Mouse (Mus musculus): ENCODE data around the gene Olfr1167. TPM values are rescaled to one million over a fixed set of nuclear protein-coding genes. Genes with fewer than 3 reads are reported as not detected.
"Not testable (repeated sequence)": the region's sequence is repeated elsewhere in the genome, so short reads cannot be mapped to it uniquely, and the experiment has no call there.

Gene Olfr1167
- total RNA-seq (2012; rRNA removed), result not detected in 2 replicates

DNA sequence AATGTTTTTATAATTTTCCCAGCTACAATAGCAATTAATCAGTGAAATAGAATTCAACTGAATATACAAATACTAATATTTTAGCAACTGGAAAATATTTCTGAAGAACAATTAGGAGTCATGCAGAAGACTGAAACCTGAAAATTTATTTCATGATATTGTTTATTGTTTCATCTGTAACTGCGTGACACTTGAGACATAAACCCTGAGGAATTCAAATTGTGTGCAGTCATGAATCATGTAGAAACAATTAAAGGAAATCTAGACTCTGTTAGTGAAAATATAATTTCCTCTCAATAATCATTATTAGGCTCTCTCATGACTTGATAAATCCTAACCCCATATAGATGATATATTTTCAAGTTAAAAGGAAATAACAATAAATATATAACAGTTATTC, at the start of gene Olfr1167:
Gene Olfr1167, minus strand, starts transcription at position 101 of the 400 bp plus-strand sequence.
- H3K27ac ChIP-seq (ENCODE audit: insufficient read depth, low read depth, low read length, poor library complexity, severe bottlenecking); H3K9me3 ChIP-seq (ENCODE audit: control insufficient read depth, insufficient read depth, low read depth, low read length); H3K4me1 ChIP-seq (ENCODE audit: control insufficient read depth in 2 of 2, insufficient read depth in 2 of 2, low read length in 2 of 2, poor library complexity in 1 of 2); DNase-seq (ENCODE audit: low read depth, low spot score); H3K9ac ChIP-seq (ENCODE audit: insufficient read depth, low read depth, low read length, poor library complexity, severe bottlenecking); H3K4me3 ChIP-seq (ENCODE audit: insufficient read depth in 1 of 2, low read depth in 1 of 2, low read length in 2 of 2, poor library complexity in 1 of 2, severe bottlenecking in 1 of 2); H3K36me3 ChIP-seq (ENCODE audit: control insufficient read depth, insufficient read depth, low read length, poor library complexity, severe bottlenecking); in situ Hi-C loops (cut with MboI; ENCODE audit: low sequenced_read_pairs in 2 of 2, unreplicated experiment in 2 of 2): not testable (repeated sequence)

DNA sequence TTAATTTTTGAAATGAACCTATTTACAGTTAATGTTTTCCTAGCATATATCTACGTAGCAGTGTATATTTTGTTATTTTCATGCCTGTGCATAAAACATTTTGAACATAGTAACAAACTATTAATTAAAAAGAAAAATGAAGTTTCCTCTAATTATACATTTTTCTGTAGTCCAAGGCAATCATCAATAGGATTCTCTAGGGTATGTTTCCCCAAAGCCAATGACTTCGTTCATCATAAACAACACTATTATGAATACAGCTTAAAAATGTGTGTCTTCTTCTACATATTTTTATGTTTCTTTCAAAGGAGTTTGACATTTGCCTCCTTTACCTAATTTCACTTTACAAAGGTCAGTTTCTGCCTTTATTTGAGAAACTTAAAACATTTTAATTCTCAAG, 26.6 kb upstream of the Olfr1167 start, which contains the start of gene Olfr1168:
Gene Olfr1168, plus strand, starts transcription at position 301 of the 400 bp plus-strand sequence.
- H3K9me3 ChIP-seq (ENCODE audit: control insufficient read depth, insufficient read depth, low read depth, low read length), result no peaks in the 10 kb centered on the region
- no peak for TF ChIP-seq ZC3H11A (IDR thresholded peaks at IDR 0.05; ENCODE audit: borderline replicate concordance, low read depth, low read length)
- no peak for TF ChIP-seq CHD2 (IDR thresholded peaks at IDR 0.05; ENCODE audit: low read depth, low read length)
- no peak for TF ChIP-seq ZNF384 (IDR thresholded peaks at IDR 0.05; ENCODE audit: low read depth, low read length)
- no peak for TF ChIP-seq MAFK (IDR thresholded peaks at IDR 0.05; ENCODE audit: insufficient read depth, low read depth, low read length)
- no peak for TF ChIP-seq HCFC1 (IDR thresholded peaks at IDR 0.05; ENCODE audit: borderline replicate concordance, insufficient read depth, low read length)
- no peak within 1 kb of the TSS for H3K27ac ChIP-seq (ENCODE audit: insufficient read depth, low read depth, low read length, poor library complexity, severe bottlenecking)
- no peak for DNase-seq (ENCODE audit: low read depth, low spot score)
- no peak within 1 kb of the TSS for H3K9ac ChIP-seq (ENCODE audit: insufficient read depth, low read depth, low read length, poor library complexity, severe bottlenecking)
- no peaks in the 10 kb centered on the region for H3K4me1 ChIP-seq (ENCODE audit: control insufficient read depth in 2 of 2, insufficient read depth in 2 of 2, low read length in 2 of 2, poor library complexity in 1 of 2)
- H3K36me3 ChIP-seq (ENCODE audit: control insufficient read depth, insufficient read depth, low read length, poor library complexity, severe bottlenecking), result no peaks in the 10 kb centered on the region
- no peak within 1 kb of the TSS for H3K4me3 ChIP-seq (ENCODE audit: insufficient read depth in 1 of 2, low read depth in 1 of 2, low read length in 2 of 2, poor library complexity in 1 of 2, severe bottlenecking in 1 of 2)
- in situ Hi-C loops (cut with MboI; ENCODE audit: low sequenced_read_pairs in 2 of 2, unreplicated experiment in 2 of 2), result no loop called here

DNA sequence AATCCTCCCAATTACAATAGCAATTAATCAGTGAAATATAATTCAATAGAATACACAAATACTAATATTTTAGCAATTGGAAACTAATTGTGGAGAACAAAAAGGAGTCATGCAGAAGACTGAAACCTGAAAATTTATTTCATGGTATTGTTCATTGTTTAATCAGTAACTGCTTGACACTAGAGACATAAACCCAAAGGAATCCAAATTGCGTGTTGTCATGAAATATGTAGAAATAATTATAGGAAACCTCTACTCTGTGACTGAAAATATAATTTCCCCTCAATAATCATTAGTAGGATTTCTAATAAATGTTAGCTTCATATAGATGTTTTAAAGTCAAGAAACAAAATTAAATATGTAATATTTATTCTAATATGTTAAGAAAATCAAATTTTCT, 26.8 kb downstream of the Olfr1167 start, which contains the start of gene Olfr1166:
Gene Olfr1166, minus strand, starts transcription at position 101 of the 400 bp plus-strand sequence.
- Histone ChIP-seq H3K9ac (ENCODE audit: insufficient read depth, low read depth, low read length, poor library complexity, severe bottlenecking) (no peak within 1 kb of the TSS), H3K9me3 (ENCODE audit: control insufficient read depth, insufficient read depth, low read depth, low read length) (no peaks in the 10 kb centered on the region), H3K4me1 (ENCODE audit: control insufficient read depth in 2 of 2, insufficient read depth in 2 of 2, low read length in 2 of 2, poor library complexity in 1 of 2) (no peaks in the 10 kb centered on the region), H3K27ac (ENCODE audit: insufficient read depth, low read depth, low read length, poor library complexity, severe bottlenecking) (no peak within 1 kb of the TSS), H3K36me3 (ENCODE audit: control insufficient read depth, insufficient read depth, low read length, poor library complexity, severe bottlenecking) (no peaks in the 10 kb centered on the region), H3K4me3 (ENCODE audit: insufficient read depth in 1 of 2, low read depth in 1 of 2, low read length in 2 of 2, poor library complexity in 1 of 2, severe bottlenecking in 1 of 2) (no peak within 1 kb of the TSS)
- no peak for TF ChIP-seq HCFC1 (IDR thresholded peaks at IDR 0.05; ENCODE audit: borderline replicate concordance, insufficient read depth, low read length)
- TF ChIP-seq CHD2 (IDR thresholded peaks at IDR 0.05; ENCODE audit: low read depth, low read length), result no peak
- no peak for TF ChIP-seq ZC3H11A (IDR thresholded peaks at IDR 0.05; ENCODE audit: borderline replicate concordance, low read depth, low read length)
- TF ChIP-seq MAFK (IDR thresholded peaks at IDR 0.05; ENCODE audit: insufficient read depth, low read depth, low read length), result no peak
- TF ChIP-seq ZNF384 (IDR thresholded peaks at IDR 0.05; ENCODE audit: low read depth, low read length), result no peak
- DNase-seq (ENCODE audit: low read depth, low spot score), result no peak
- in situ Hi-C loops (cut with MboI; ENCODE audit: low sequenced_read_pairs in 2 of 2, unreplicated experiment in 2 of 2), result no loop called here

Other genes with a start within 250 kb of the Olfr1167 start
- gene Olfr1155, start 210.1 kb downstream of the Olfr1167 start, total RNA-seq (2012; rRNA removed), result not detected in 2 replicates
- not detected in 2 replicates for gene Olfr1156, start 202.1 kb downstream of the Olfr1167 start, total RNA-seq (2012; rRNA removed)
- not detected in 2 replicates for gene Olfr1157, start 186.9 kb downstream of the Olfr1167 start, total RNA-seq (2012; rRNA removed)
- gene Olfr74, start 180.5 kb downstream of the Olfr1167 start, total RNA-seq (2012; rRNA removed), result not detected in 2 replicates
- gene Olfr1158, start 165.1 kb downstream of the Olfr1167 start, total RNA-seq (2012; rRNA removed), result not detected in 2 replicates
- gene Olfr1160, start 146.9 kb downstream of the Olfr1167 start, total RNA-seq (2012; rRNA removed), result not detected in 2 replicates
- not detected in 2 replicates for gene Olfr1161, start 132.4 kb downstream of the Olfr1167 start, total RNA-seq (2012; rRNA removed)
- gene Olfr73, start 117.5 kb downstream of the Olfr1167 start, total RNA-seq (2012; rRNA removed), result not detected in 2 replicates
- gene Olfr1162, start 104.1 kb downstream of the Olfr1167 start, total RNA-seq (2012; rRNA removed), result not detected in 2 replicates
- gene Olfr1163, start 83.4 kb downstream of the Olfr1167 start, total RNA-seq (2012; rRNA removed), result not detected in 2 replicates
- not detected in 2 replicates for gene Olfr1164, start 61.2 kb downstream of the Olfr1167 start, total RNA-seq (2012; rRNA removed)
- not detected in 2 replicates for gene Olfr1166, start 26.9 kb downstream of the Olfr1167 start, total RNA-seq (2012; rRNA removed)
- gene Olfr1168, start 26.7 kb upstream of the Olfr1167 start, total RNA-seq (2012; rRNA removed), result not detected in 2 replicates
- gene Olfr1170, start 73.1 kb upstream of the Olfr1167 start, total RNA-seq (2012; rRNA removed), result not detected in 2 replicates
- not detected in 2 replicates for gene Olfr1173, start 124.7 kb upstream of the Olfr1167 start, total RNA-seq (2012; rRNA removed)
- gene Olfr1174-ps, start 159.9 kb upstream of the Olfr1167 start, total RNA-seq (2012; rRNA removed), result not detected in 2 replicates
- gene Olfr1175-ps, start 172.0 kb upstream of the Olfr1167 start, total RNA-seq (2012; rRNA removed), result not detected in 2 replicates
- gene Olfr1176, start 181.5 kb upstream of the Olfr1167 start, total RNA-seq (2012; rRNA removed), result not detected in 2 replicates
- not detected in 2 replicates for gene Olfr1177-ps, start 191.3 kb upstream of the Olfr1167 start, total RNA-seq (2012; rRNA removed)
- gene Olfr1178, start 231.9 kb upstream of the Olfr1167 start, total RNA-seq (2012; rRNA removed), result not detected in 2 replicates